Mouse (Mus musculus) heart, postnatal 0 days (tissue): ENCODE measurements around the gene Ttc38. TPM values are rescaled to one million over a fixed set of nuclear protein-coding genes. Genes with fewer than 3 reads are reported as not detected.

Source experiments
- ATAC-seq: fragments of 200-750 bp; cut with Nextera tagmentation; 2 replicates; pipeline ENCODE4 v1.8.0; 2017; ENCODE audit warnings: low read depth, moderate number of reproducible peaks, moderate library complexity; ENCODE audit not compliant: insufficient read depth
- DNase-seq: peaks from one replicate; pipeline ENCODE4 v3.0.0-alpha.2; 2016; ENCODE audit warnings: low spot score
- H3K27ac ChIP-seq: fragments of 300-500 bp; sonication (generic); 2 replicates; pipeline ENCODE4 v1.5.1; 2014; ENCODE audit warnings: low read depth, mild to moderate bottlenecking
- H3K27me3 ChIP-seq: fragments of 300-500 bp; sonication (generic); 2 replicates; pipeline ENCODE4 v1.6.1; 2014; ENCODE audit warnings: low read length, mixed read lengths; ENCODE audit not compliant: control insufficient read depth, insufficient read depth
- H3K36me3 ChIP-seq: fragments of 300-500 bp; sonication (generic); replicated peaks from 2 replicates; pipeline ENCODE4 v1.6.1; 2014; ENCODE audit warnings: low read length, mixed read lengths; ENCODE audit not compliant: control insufficient read depth, insufficient read depth
- H3K4me1 ChIP-seq: fragments of 300-500 bp; sonication (generic); 2 replicates; pipeline ENCODE4 v1.6.1; 2014; ENCODE audit warnings: antibody characterized with exemption; ENCODE audit not compliant: control insufficient read depth, insufficient read depth
- H3K4me2 ChIP-seq: fragments of 300-500 bp; sonication (generic); 2 replicates; pipeline ENCODE4 v1.6.1; 2014; ENCODE audit warnings: low read depth, mild to moderate bottlenecking, low read length, moderate library complexity
- H3K4me3 ChIP-seq: fragments of 300-500 bp; sonication (generic); 2 replicates; pipeline ENCODE4 v1.5.1; 2014; ENCODE audit warnings: low read depth, low read length
- H3K9ac ChIP-seq: fragments of 300-500 bp; sonication (generic); replicated peaks from 2 replicates; pipeline ENCODE4 v1.6.1; 2014; ENCODE audit warnings: low read depth, low read length, mixed read lengths
- H3K9me3 ChIP-seq: fragments of 300-500 bp; sonication (generic); replicated peaks from 2 replicates; pipeline ENCODE4 v1.6.1; 2016; ENCODE audit warnings: low read length; ENCODE audit not compliant: control insufficient read depth
- CTCF ChIP-seq: IDR thresholded peaks from 2 replicates; pipeline ENCODE4 v1.5.1; 2016; ENCODE audit warnings: antibody characterized with exemption, control low read depth, low read depth
- EP300 ChIP-seq: IDR thresholded peaks from 2 replicates; pipeline ENCODE4 v1.6.1; 2016; ENCODE audit warnings: antibody characterized with exemption, low read depth
- WGBS: fragments of 180-500 bp; shearing (Covaris S2); extraction: QIAGEN DNeasy Blood & Tissue Kit; methylation state at CpG from one replicate; pipeline ENCODE4 v1.1.7; 2014; 5-methylcytosine and 5-hydroxymethylcytosine counted together
- polyA plus RNA-seq: library from polyadenylated mRNA; unstranded; fragments of >200 nt; fragmentation: Nextera tagmentation; extraction: Ambion mirVana; gene quantifications from 2 replicates; pipeline ENCODE4 v1.2.1, GENCODE M21; 2015
- total RNA-seq: library from RNA; depleted of rRNA; stranded (reverse); fragments of >200 nt; gene quantifications from 2 replicates; pipeline ENCODE4 v1.2.3, GENCODE M21; 2014; ENCODE audit warnings: low replicate concordance

Gene Ttc38
- total and polyA plus RNA-seq, 2 experiments from 2014 or later, result 6.9 to 14.7 TPM

GRCm38 (mm10) chr15:85879498-85879895 lies 47.4 kb downstream of the Ttc38 start:
- peaks cover 54% of the 10 kb centered on the region for H3K36me3 ChIP-seq

GRCm38 (mm10) chr15:85885606-85886005 lies 53.5 kb downstream of the Ttc38 start:
- H3K9me3 ChIP-seq, result no peaks in the 10 kb centered on the region
- no peaks in the 10 kb centered on the region for H3K4me1 ChIP-seq
- no peak overlapping the region for H3K27ac ChIP-seq
- peaks cover 67% of the 10 kb centered on the region for H3K36me3 ChIP-seq
- TF ChIP-seq EP300, result no peak
- TF ChIP-seq CTCF, result no peak
- WGBS, result 68% methylated on average over 5 of the region's 5 CpGs
- no peak overlapping the region for H3K9ac ChIP-seq
- H3K4me3 ChIP-seq, result no peak overlapping the region
- ATAC-seq (no peak), DNase-seq (no peak)
- H3K4me2 ChIP-seq, result no peak overlapping the region
- H3K27me3 ChIP-seq, result no peaks in the 10 kb centered on the region

More at GRCm38 (mm10) chr15:85879498-85879895, 47.4 kb downstream of the Ttc38 start:
- H3K9ac ChIP-seq, result peak overlapping the region; percentile 86
- H3K4me3 ChIP-seq, result peak overlapping the region; percentile 94
- H3K27ac ChIP-seq, result peak overlapping the region; percentile 94
- H3K9me3 ChIP-seq, result no peaks in the 10 kb centered on the region
- H3K4me2 ChIP-seq, result peak overlapping the region; percentile 91
- H3K27me3 ChIP-seq, result no peaks in the 10 kb centered on the region
- no peak for DNase-seq
- TF ChIP-seq EP300 (no peak), CTCF (no peak)
- 0 out of 2 replicates have a peak, but pooled peaks cover 11% of the 10 kb centered on the region for H3K4me1 ChIP-seq
- peak; percentile 15 for ATAC-seq
- WGBS, result 1% methylated on average over 18 of the region's 18 CpGs

- no peak for ATAC-seq
- WGBS, result 77% methylated on average over 4 of the region's 4 CpGs
- H3K4me3 ChIP-seq, result no peak overlapping the region
- no peak overlapping the region for H3K27ac ChIP-seq
- no peak for TF ChIP-seq EP300
- TF ChIP-seq CTCF, result no peak
- peaks cover 77% of the 10 kb centered on the region for H3K36me3 ChIP-seq
- no peaks in the 10 kb centered on the region for H3K9me3 ChIP-seq
- no peak for DNase-seq
- no peak overlapping the region for H3K9ac ChIP-seq
- no peaks in the 10 kb centered on the region for H3K27me3 ChIP-seq
- H3K4me2 ChIP-seq, result no peak overlapping the region
- H3K4me1 ChIP-seq, result no peaks in the 10 kb centered on the region
These were observed 57.1 kb downstream of the Ttc38 start for GRCm38 (mm10) chr15:85889235-85889634.

GRCm38 (mm10) chr15:85891971-85892370 lies 59.9 kb downstream of the Ttc38 start:
- DNase-seq, result peak; percentile 54
- H3K4me3 ChIP-seq, result no peak overlapping the region
- no peak overlapping the region for H3K4me2 ChIP-seq
- H3K27me3 ChIP-seq, result no peaks in the 10 kb centered on the region
- no peak overlapping the region for H3K27ac ChIP-seq
- TF ChIP-seq EP300 (no peak), CTCF (no peak)
- ATAC-seq, result peak; percentile 71; the same call in 1 of the 2 replicates
- WGBS, result 56% methylated on average over 10 of the region's 10 CpGs
- H3K9ac ChIP-seq, result no peak overlapping the region
- H3K9me3 ChIP-seq, result no peaks in the 10 kb centered on the region
- H3K4me1 ChIP-seq, result no peaks in the 10 kb centered on the region
- H3K36me3 ChIP-seq, result peaks cover 74% of the 10 kb centered on the region

- Histone ChIP-seq H3K4me2 (no peak overlapping the region), H3K9ac (no peak overlapping the region), H3K36me3 (peaks cover 78% of the 10 kb centered on the region), H3K9me3 (no peaks in the 10 kb centered on the region), H3K4me3 (no peak overlapping the region), H3K4me1 (no peaks in the 10 kb centered on the region), H3K27me3 (no peaks in the 10 kb centered on the region), H3K27ac (no peak overlapping the region)
- 76% methylated on average over 13 of the region's 13 CpGs for WGBS
- ATAC-seq (no peak), DNase-seq (no peak)
- no peak for TF ChIP-seq EP300
- TF ChIP-seq CTCF, result no peak
These were observed 60.5 kb downstream of the Ttc38 start for GRCm38 (mm10) chr15:85892498-85893118.

- Histone ChIP-seq H3K4me1 (no peaks in the 10 kb centered on the region), H3K36me3 (peaks cover 85% of the 10 kb centered on the region), H3K27ac (no peak overlapping the region), H3K4me3 (no peak overlapping the region), H3K9ac (no peak overlapping the region), H3K9me3 (no peaks in the 10 kb centered on the region), H3K4me2 (no peak overlapping the region), H3K27me3 (no peaks in the 10 kb centered on the region)
- TF ChIP-seq CTCF (no peak), EP300 (no peak)
- DNase-seq (no peak), ATAC-seq (no peak)
- WGBS, result 83% methylated on average over 7 of the region's 7 CpGs
These were observed 61.8 kb downstream of the Ttc38 start for GRCm38 (mm10) chr15:85893871-85894270.
